Mouse (Mus musculus): Measurements from ENCODE around the gene Cirbp. TPM values are rescaled to one million over a fixed set of nuclear protein-coding genes. Genes with fewer than 3 reads are reported as not detected.
A peak's percentile ranks its signal among the peaks of the same experiment; 100 is the strongest.

Cirbp gene
- total and polyA plus RNA-seq, 2 experiments = 25.9 to 37.0 TPM

DNA sequence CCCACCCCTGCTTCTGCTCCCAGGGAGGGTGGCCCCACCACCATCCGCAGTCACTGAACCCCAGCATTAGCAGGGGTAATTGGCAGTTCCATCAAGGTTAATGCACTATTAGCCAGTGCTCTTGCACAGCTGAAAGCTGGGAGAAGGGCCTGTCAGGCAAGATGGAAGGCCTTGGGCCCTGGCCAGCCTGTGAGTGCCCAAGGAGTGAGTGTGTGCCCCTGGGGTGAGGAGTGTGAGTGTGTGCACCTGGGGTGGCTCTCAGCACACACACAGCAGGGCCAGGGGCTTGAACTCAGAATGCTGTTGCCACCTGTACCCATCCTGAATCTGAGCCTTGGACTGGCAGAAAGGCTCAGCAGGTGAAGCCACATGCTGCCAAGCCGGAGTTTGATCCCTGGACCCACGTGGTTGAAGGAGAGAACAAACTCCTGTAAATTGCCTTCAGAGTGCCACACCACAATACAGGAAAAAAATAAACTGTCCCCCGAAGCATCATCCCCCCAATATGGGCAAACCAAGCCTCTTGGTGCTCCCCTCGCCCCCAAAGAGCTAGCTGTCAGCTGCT is 10.6 kb downstream of the Cirbp start:
- TF ChIP-seq POLR2A (IDR thresholded peaks at IDR 0.05; ENCODE audit: extremely low read depth, insufficient read depth, low read length) (no peak), CTCF (IDR thresholded peaks at IDR 0.05; ENCODE audit: low read depth, low read length) (no peak)
- no peak for DNase-seq (ENCODE audit: extremely low read depth, low read depth, low spot score)
- peaks cover 2% of the 10 kb centered on the region; the same call in 1 of the 2 replicates for H3K36me3 ChIP-seq (ENCODE audit: control insufficient read depth, insufficient read depth, low read length)
- H3K79me2 ChIP-seq (ENCODE audit: control insufficient read depth, insufficient read depth, low read length) = no peaks in the 10 kb centered on the region
- H3K27me3 ChIP-seq (ENCODE audit: control insufficient read depth, insufficient read depth, low read length) = peaks cover 4% of the 10 kb centered on the region; the same call in 1 of the 2 replicates
- no peak overlapping the region for H3K9ac ChIP-seq (ENCODE audit: low read depth, low read length)
- no peak overlapping the region for H3K27ac ChIP-seq (replicated peaks; ENCODE audit: insufficient read depth, low read depth, low read length)
- H3K4me3 ChIP-seq (ENCODE audit: insufficient read depth, low read depth, low read length) = no peak overlapping the region
- peaks cover 8% of the 10 kb centered on the region for H3K4me1 ChIP-seq (ENCODE audit: control insufficient read depth, insufficient read depth, low read length)
- WGBS = 80% methylated on average over 5 of the region's 5 CpGs

DNA sequence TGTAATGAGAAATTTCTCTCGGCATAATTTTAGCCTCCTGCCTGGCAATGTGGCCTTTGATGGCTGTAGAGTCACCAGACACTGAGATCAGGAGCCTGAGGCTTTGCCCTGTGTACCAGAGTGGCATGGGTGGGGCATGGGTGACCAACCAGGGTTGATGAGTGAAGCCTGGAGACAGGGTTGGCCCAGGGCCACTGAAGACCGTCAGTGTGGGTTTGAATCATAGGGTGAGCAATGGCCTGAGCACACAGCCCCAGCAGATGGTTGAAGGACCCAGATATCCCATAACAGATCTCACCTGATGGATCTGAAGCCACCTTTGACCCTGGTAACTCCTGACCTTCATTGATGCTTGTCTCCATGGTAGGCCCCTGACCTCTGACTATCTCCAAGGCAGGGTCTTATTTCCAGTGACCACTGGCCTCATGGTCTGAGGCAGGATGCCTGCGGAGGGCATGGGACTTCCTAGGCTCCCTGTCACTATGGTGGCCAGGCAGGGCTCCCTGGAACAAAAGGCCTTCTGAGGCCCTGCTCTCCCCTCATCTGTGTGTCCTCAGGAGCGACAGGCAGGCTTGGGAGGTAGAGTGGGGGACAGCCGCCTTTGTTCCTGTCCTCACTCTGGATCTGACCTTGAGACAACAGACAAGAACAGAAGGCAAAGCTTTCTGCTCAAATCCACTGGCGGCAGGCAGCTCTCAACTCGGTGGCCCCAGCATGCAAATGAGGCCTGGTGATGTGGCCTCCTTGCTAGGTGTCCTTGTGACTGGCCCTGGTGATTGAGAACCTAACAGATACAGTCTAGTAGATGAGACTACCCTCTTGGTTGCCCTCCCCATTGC is 11.9 kb downstream of the Cirbp start:
- no peak overlapping the region for H3K9ac ChIP-seq (ENCODE audit: low read depth, low read length)
- no peaks in the 10 kb centered on the region for H3K79me2 ChIP-seq (ENCODE audit: control insufficient read depth, insufficient read depth, low read length)
- H3K27ac ChIP-seq (replicated peaks; ENCODE audit: insufficient read depth, low read depth, low read length) = no peak overlapping the region
- 82% methylated on average over 7 of the region's 7 CpGs for WGBS
- TF ChIP-seq POLR2A (IDR thresholded peaks at IDR 0.05; ENCODE audit: extremely low read depth, insufficient read depth, low read length) = no peak
- no peak for TF ChIP-seq CTCF (IDR thresholded peaks at IDR 0.05; ENCODE audit: low read depth, low read length)
- H3K4me3 ChIP-seq (ENCODE audit: insufficient read depth, low read depth, low read length) = no peak overlapping the region
- peaks cover 3% of the 10 kb centered on the region for H3K4me1 ChIP-seq (ENCODE audit: control insufficient read depth, insufficient read depth, low read length)
- peaks cover 4% of the 10 kb centered on the region; the same call in 1 of the 2 replicates for H3K27me3 ChIP-seq (ENCODE audit: control insufficient read depth, insufficient read depth, low read length)
- H3K36me3 ChIP-seq (ENCODE audit: control insufficient read depth, insufficient read depth, low read length) = no peaks in the 10 kb centered on the region
- DNase-seq (ENCODE audit: extremely low read depth, low read depth, low spot score) = no peak

DNA sequence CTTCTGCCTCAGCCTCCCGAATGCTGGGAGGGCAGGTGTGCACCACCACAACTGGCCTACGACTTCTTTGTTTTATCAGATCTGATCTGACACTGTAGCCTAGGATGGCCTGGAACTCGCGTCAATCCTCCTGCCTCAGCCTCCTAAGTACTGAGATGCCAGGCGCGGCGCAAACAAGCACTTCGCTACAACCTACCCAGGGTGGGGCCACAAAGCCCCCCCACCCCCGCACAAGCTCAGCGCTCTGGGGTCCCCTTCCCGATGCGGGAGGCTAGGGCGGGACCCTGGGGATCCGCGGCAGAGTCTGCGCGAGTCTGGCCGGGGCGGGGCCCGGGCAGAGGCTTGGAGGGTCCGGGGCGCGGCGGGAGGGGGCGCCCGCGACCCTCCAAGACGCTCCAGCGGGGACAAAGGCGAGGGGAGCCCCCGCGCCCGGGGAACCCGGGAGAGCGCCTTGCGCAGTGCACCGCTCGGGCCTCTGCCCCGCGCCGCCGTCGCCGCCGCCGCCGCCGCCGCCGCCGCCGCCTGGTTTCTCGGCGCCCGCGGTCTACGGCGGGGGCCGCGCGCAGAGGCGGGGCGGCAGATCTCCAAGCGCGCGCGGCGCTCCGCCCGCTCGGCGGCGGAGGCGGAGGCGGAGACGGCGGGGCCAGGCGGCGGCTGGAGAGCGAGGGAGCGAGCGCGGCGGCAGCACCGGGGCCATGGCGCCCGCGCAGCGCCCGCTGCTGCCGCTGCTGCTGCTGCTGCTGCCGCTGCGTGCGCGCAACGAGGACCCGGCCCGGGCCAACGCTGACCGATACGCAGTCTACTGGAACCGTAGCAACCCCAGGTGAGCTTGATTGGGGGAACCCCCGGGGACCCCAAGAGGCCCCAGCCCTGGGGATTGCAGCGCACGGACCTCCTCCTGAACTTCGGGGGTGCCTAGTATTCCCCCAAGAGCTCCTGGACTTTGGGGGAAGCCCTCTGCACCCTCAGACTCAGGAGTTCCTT is 13.6 kb downstream of the Cirbp start, which contains the start of gene Efna2:
Gene Efna2 (plus strand): TSS at position 415 of the 984 bp plus-strand sequence.
- peaks cover 4% of the 10 kb centered on the region; the same call in 1 of the 2 replicates for H3K27me3 ChIP-seq (ENCODE audit: control insufficient read depth, insufficient read depth, low read length)
- TF ChIP-seq POLR2A (IDR thresholded peaks at IDR 0.05; ENCODE audit: extremely low read depth, insufficient read depth, low read length) (no peak), CTCF (IDR thresholded peaks at IDR 0.05; ENCODE audit: low read depth, low read length) (no peak)
- peak within 1 kb of the TSS; percentile 78 for H3K9ac ChIP-seq (ENCODE audit: low read depth, low read length)
- no peaks in the 10 kb centered on the region for H3K4me1 ChIP-seq (ENCODE audit: control insufficient read depth, insufficient read depth, low read length)
- H3K36me3 ChIP-seq (ENCODE audit: control insufficient read depth, insufficient read depth, low read length) = no peaks in the 10 kb centered on the region
- H3K79me2 ChIP-seq (ENCODE audit: control insufficient read depth, insufficient read depth, low read length) = no peaks in the 10 kb centered on the region
- WGBS = 6% methylated on average over 101 of the region's 106 CpGs
- no peak for DNase-seq (ENCODE audit: extremely low read depth, low read depth, low spot score)
- H3K27ac ChIP-seq (replicated peaks; ENCODE audit: insufficient read depth, low read depth, low read length) = no peak within 1 kb of the TSS
- H3K4me3 ChIP-seq (ENCODE audit: insufficient read depth, low read depth, low read length) = peak within 1 kb of the TSS; percentile 56

DNA sequence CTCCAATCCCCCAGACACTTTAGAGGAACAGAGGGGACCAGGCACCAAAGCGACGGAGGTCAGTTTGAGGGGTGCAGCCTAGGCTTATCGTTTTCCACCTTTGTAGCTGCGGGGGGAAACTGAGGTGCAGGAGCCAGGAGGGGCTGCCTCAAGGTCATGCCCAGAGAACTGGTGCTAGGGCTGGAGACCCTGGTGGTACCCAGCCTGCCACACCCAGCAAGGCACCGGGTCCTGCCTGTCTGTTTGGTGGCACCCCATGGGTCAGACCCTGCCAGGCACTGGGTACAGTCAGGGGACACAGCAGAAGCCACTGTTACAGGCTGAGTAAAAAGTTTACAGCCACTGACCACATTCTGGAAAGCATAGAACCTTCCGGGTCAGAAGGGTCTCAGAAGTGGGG is 14.5 kb downstream of the Cirbp start:
- Histone ChIP-seq H3K4me3 (ENCODE audit: insufficient read depth, low read depth, low read length) (no peak overlapping the region), H3K4me1 (ENCODE audit: control insufficient read depth, insufficient read depth, low read length) (no peaks in the 10 kb centered on the region), H3K27ac (replicated peaks; ENCODE audit: insufficient read depth, low read depth, low read length) (no peak overlapping the region), H3K79me2 (ENCODE audit: control insufficient read depth, insufficient read depth, low read length) (no peaks in the 10 kb centered on the region), H3K9ac (ENCODE audit: low read depth, low read length) (no peak overlapping the region), H3K36me3 (ENCODE audit: control insufficient read depth, insufficient read depth, low read length) (no peaks in the 10 kb centered on the region), H3K27me3 (ENCODE audit: control insufficient read depth, insufficient read depth, low read length) (peaks cover 4% of the 10 kb centered on the region; the same call in 1 of the 2 replicates)
- no peak for DNase-seq (ENCODE audit: extremely low read depth, low read depth, low spot score)
- 69% methylated on average over 6 of the region's 6 CpGs for whole genome bisulfite sequencing
- TF ChIP-seq CTCF (IDR thresholded peaks at IDR 0.05; ENCODE audit: low read depth, low read length) (no peak), POLR2A (IDR thresholded peaks at IDR 0.05; ENCODE audit: extremely low read depth, insufficient read depth, low read length) (no peak)

DNA sequence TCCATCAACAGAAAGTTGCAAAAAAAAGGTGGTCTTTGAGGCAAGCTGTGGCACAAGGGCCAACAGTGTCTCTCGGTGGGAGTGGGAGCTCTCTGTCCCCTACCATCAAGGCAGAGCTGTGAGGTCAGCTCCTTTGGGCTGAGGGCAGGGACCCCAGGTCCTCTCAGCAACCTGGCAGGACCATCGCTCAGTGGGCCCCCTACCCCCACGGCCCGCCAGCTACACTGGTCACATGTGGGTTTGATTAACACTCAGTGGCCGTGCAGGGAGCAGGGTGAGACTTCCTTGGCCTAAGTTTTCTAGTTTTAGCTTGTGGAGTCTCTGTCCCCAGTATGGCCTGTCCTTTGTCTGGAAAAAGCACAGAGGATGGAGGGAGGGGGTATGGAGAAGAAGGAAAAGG is 15.0 kb downstream of the Cirbp start:
- no peaks in the 10 kb centered on the region for H3K79me2 ChIP-seq (ENCODE audit: control insufficient read depth, insufficient read depth, low read length)
- WGBS = 83% methylated on average over 5 of the region's 5 CpGs
- H3K27ac ChIP-seq (replicated peaks; ENCODE audit: insufficient read depth, low read depth, low read length) = no peak overlapping the region
- no peaks in the 10 kb centered on the region for H3K4me1 ChIP-seq (ENCODE audit: control insufficient read depth, insufficient read depth, low read length)
- peaks cover 4% of the 10 kb centered on the region; the same call in 1 of the 2 replicates for H3K27me3 ChIP-seq (ENCODE audit: control insufficient read depth, insufficient read depth, low read length)
- H3K36me3 ChIP-seq (ENCODE audit: control insufficient read depth, insufficient read depth, low read length) = no peaks in the 10 kb centered on the region
- DNase-seq (ENCODE audit: extremely low read depth, low read depth, low spot score) = no peak
- H3K4me3 ChIP-seq (ENCODE audit: insufficient read depth, low read depth, low read length) = no peak overlapping the region
- TF ChIP-seq POLR2A (IDR thresholded peaks at IDR 0.05; ENCODE audit: extremely low read depth, insufficient read depth, low read length) = no peak
- no peak for TF ChIP-seq CTCF (IDR thresholded peaks at IDR 0.05; ENCODE audit: low read depth, low read length)
- no peak overlapping the region for H3K9ac ChIP-seq (ENCODE audit: low read depth, low read length)
